Mouse (Mus musculus): ENCODE measurements around the gene Enthd1.

- no peak for TF ChIP-seq FLI1 (IDR thresholded peaks at IDR 0.05; ENCODE audit: low read length)
- TF ChIP-seq GATA1 (IDR thresholded peaks at IDR 0.05; ENCODE audit: borderline replicate concordance, low read length), result no peak
Measured at GRCm38 (mm10) chr15:80415132-80415531, 149.8 kb downstream of the Enthd1 start.
